Mouse (Mus musculus) forebrain, postnatal 0 days (tissue): ENCODE measurements around the gene Olfr1360. TPM values are rescaled to one million over a fixed set of nuclear protein-coding genes. Genes with fewer than 3 reads are reported as not detected.
A peak's percentile ranks its signal among the peaks of the same experiment; 100 is the strongest.
"Not testable (repeated sequence)": the region's sequence is repeated elsewhere in the genome, so short reads cannot be mapped to it uniquely, and the experiment has no call there.

Experiments
- ATAC-seq: fragments of 200-750 bp; cut with Nextera tagmentation; 2 replicates; pipeline ENCODE4 v1.8.0; 2017; ENCODE audit warnings: mild to moderate bottlenecking, moderate library complexity
- DNase-seq: peaks from one replicate; pipeline ENCODE4 v3.0.0-alpha.2; 2015
- H3K27ac ChIP-seq: fragments of 300-500 bp; sonication (generic); 2 replicates; pipeline ENCODE4 v1.5.1; 2014; ENCODE audit warnings: low read depth, mild to moderate bottlenecking, antibody characterized with exemption, low read length, moderate library complexity, mixed read lengths
- H3K27me3 ChIP-seq: fragments of 300-500 bp; sonication (generic); 2 replicates; pipeline ENCODE4 v1.6.1; 2014; ENCODE audit warnings: mild to moderate bottlenecking, low read length, mixed read lengths; ENCODE audit not compliant: insufficient read depth
- H3K36me3 ChIP-seq: fragments of 300-500 bp; sonication (generic); 2 replicates; pipeline ENCODE4 v1.6.1; 2014; ENCODE audit warnings: mild to moderate bottlenecking, moderate library complexity; ENCODE audit not compliant: insufficient read depth
- H3K4me1 ChIP-seq: fragments of 300-500 bp; sonication (generic); 2 replicates; pipeline ENCODE4 v1.6.1; 2014; ENCODE audit warnings: antibody characterized with exemption; ENCODE audit not compliant: insufficient read depth
- H3K4me2 ChIP-seq: fragments of 300-500 bp; sonication (generic); 2 replicates; pipeline ENCODE4 v1.6.1; 2014; ENCODE audit warnings: low read depth, mild to moderate bottlenecking, moderate library complexity
- H3K4me3 ChIP-seq: fragments of 300-500 bp; sonication (generic); 2 replicates; pipeline ENCODE4 v1.5.1; 2014; ENCODE audit warnings: low read depth, low read length, mixed read lengths
- H3K9ac ChIP-seq: fragments of 300-500 bp; sonication (generic); 2 replicates; pipeline ENCODE4 v1.6.1; 2014; ENCODE audit warnings: mild to moderate bottlenecking
- H3K9me3 ChIP-seq: fragments of 300-500 bp; sonication (generic); 2 replicates; pipeline ENCODE4 v1.6.1; 2016; ENCODE audit warnings: low read length
- CTCF ChIP-seq: sonication (generic); IDR thresholded peaks from 2 replicates; pipeline ENCODE4 v1.5.1; 2016; ENCODE audit warnings: antibody characterized with exemption, control low read depth, low read depth
- WGBS: fragments of 180-500 bp; shearing (Covaris S2); extraction: QIAGEN DNeasy Blood & Tissue Kit; methylation state at CpG from one replicate; pipeline ENCODE4 v1.1.7; 2014; 5-methylcytosine and 5-hydroxymethylcytosine counted together
- polyA plus RNA-seq: library from polyadenylated mRNA; unstranded; fragments of >200 nt; fragmentation: Nextera tagmentation; extraction: Ambion mirVana; gene quantifications from 2 replicates; pipeline ENCODE4 v1.2.1, GENCODE M21; 2015
- total RNA-seq: library from RNA; depleted of rRNA; stranded (reverse); fragments of >200 nt; gene quantifications from 2 replicates; pipeline ENCODE4 v1.2.3, GENCODE M21; 2014; rRNA removed

Olfr1360 gene
- total RNA-seq: not detected in 2 replicates
- not detected in 2 replicates for polyA plus RNA-seq

- WGBS: 83% methylated on average over 2 of the region's 2 CpGs
- Histone ChIP-seq H3K4me3 (no peak within 1 kb of the TSS), H3K4me1 (no peaks in the 10 kb centered on the region), H3K27ac (no peak within 1 kb of the TSS), H3K27me3 (no peaks in the 10 kb centered on the region), H3K9ac (no peak within 1 kb of the TSS), H3K9me3 (no peaks in the 10 kb centered on the region), H3K36me3 (no peaks in the 10 kb centered on the region), H3K4me2 (no peak within 1 kb of the TSS)
- DNase-seq (no peak), ATAC-seq (no peak)
- TF ChIP-seq CTCF: no peak
Measured at GRCm38 (mm10) chr13:21677305-21677704, at the start of gene Olfr1360. Olfr1360 (minus strand) TSS chr13:21677405.

- no peak for DNase-seq
- H3K4me2 ChIP-seq: peak overlapping the region; percentile 63; the same call in 1 of the 2 replicates
Measured at GRCm38 (mm10) chr13:21722993-21723836, 46.0 kb upstream of the Olfr1360 start.

GRCm38 (mm10) chr13:21722373-21722925, 45.2 kb upstream of the Olfr1360 start:
- peak; percentile 49 for DNase-seq

More at GRCm38 (mm10) chr13:21722993-21723836, 46.0 kb upstream of the Olfr1360 start:
- Histone ChIP-seq H3K9me3 (no peaks in the 10 kb centered on the region), H3K4me1 (peaks cover 11% of the 10 kb centered on the region), H3K9ac (no peak overlapping the region), H3K4me3 (no peak overlapping the region), H3K27me3 (no peaks in the 10 kb centered on the region), H3K27ac (no peak overlapping the region), H3K36me3 (no peaks in the 10 kb centered on the region)
- TF ChIP-seq CTCF: no peak
- no peak for ATAC-seq
- WGBS: 22% methylated on average over 5 of the region's 5 CpGs

GRCm38 (mm10) chr13:21721757-21722372, 44.7 kb upstream of the Olfr1360 start, which contains the start of gene Hist1h2bm:
Hist1h2bm (plus strand) TSS chr13:21722044.
- Histone ChIP-seq H3K9ac (peak within 1 kb of the TSS; percentile 50), H3K27ac (peak within 1 kb of the TSS; percentile 70), H3K4me1 (peaks cover 15% of the 10 kb centered on the region), H3K4me3 (peak within 1 kb of the TSS; percentile 38), H3K4me2 (peak within 1 kb of the TSS; percentile 63)
- not testable (repeated sequence) for H3K9me3 ChIP-seq, H3K27me3 ChIP-seq, H3K36me3 ChIP-seq
- ATAC-seq (peak; percentile 96), DNase-seq (peak; percentile 92)
- 4% methylated on average over 37 of the region's 37 CpGs for WGBS

More at GRCm38 (mm10) chr13:21722373-21722925, 45.2 kb upstream of the Olfr1360 start:
- ATAC-seq: peak; percentile 37
- Histone ChIP-seq H3K4me2 (peak overlapping the region; percentile 63), H3K27ac (peak overlapping the region; percentile 70; the same call in 1 of the 2 replicates), H3K4me1 (peaks cover 15% of the 10 kb centered on the region), H3K27me3 (no peaks in the 10 kb centered on the region), H3K9ac (peak overlapping the region; percentile 50), H3K36me3 (no peaks in the 10 kb centered on the region), H3K9me3 (no peaks in the 10 kb centered on the region), H3K4me3 (peak overlapping the region; percentile 38)
- no peak for TF ChIP-seq CTCF
- 3% methylated on average over 11 of the region's 11 CpGs for WGBS

- DNase-seq, H3K27me3 ChIP-seq, H3K9me3 ChIP-seq, ATAC-seq, H3K27ac ChIP-seq, H3K36me3 ChIP-seq: not testable (repeated sequence)
- H3K4me1 ChIP-seq: peaks cover 15% of the 10 kb centered on the region
- 1% methylated on average over 19 of the region's 44 CpGs for WGBS
- H3K9ac ChIP-seq: peak overlapping the region; percentile 31; the same call in 1 of the 2 replicates
- H3K4me2 ChIP-seq: peak overlapping the region; percentile 63
- H3K4me3 ChIP-seq: peak overlapping the region; percentile 38
Measured at GRCm38 (mm10) chr13:21721107-21721756, 44.0 kb upstream of the Olfr1360 start.

GRCm38 (mm10) chr13:21718381-21719080, 41.3 kb upstream of the Olfr1360 start:
- peaks cover 21% of the 10 kb centered on the region for H3K4me1 ChIP-seq
- H3K4me2 ChIP-seq: peak overlapping the region; percentile 77
- WGBS: 61% methylated on average over 4 of the region's 4 CpGs
- H3K9ac ChIP-seq: peak overlapping the region; percentile 40; the same call in 1 of the 2 replicates
- ATAC-seq (no peak), DNase-seq (no peak)
- no peak for TF ChIP-seq CTCF
- H3K9me3 ChIP-seq: no peaks in the 10 kb centered on the region
- H3K27me3 ChIP-seq: no peaks in the 10 kb centered on the region
- peak overlapping the region; percentile 37 for H3K4me3 ChIP-seq
- no peaks in the 10 kb centered on the region for H3K36me3 ChIP-seq
- H3K27ac ChIP-seq: 0 out of 2 replicates have a peak overlapping the region, but pooled peaks have one; percentile 66

- not testable (repeated sequence) for H3K9me3 ChIP-seq, H3K27me3 ChIP-seq, H3K36me3 ChIP-seq
- WGBS: under 1% methylated on average over 27 of the region's 56 CpGs
- Histone ChIP-seq H3K27ac (peak within 1 kb of the TSS; percentile 88), H3K4me1 (peaks cover 21% of the 10 kb centered on the region), H3K4me2 (peak within 1 kb of the TSS; percentile 77), H3K9ac (peak within 1 kb of the TSS; percentile 69), H3K4me3 (peak within 1 kb of the TSS; percentile 47)
- DNase-seq: peak; percentile 96
- peak; percentile 54 for ATAC-seq
Measured at GRCm38 (mm10) chr13:21717397-21718357, 40.5 kb upstream of the Olfr1360 start, which contains the start of gene Hist1h3h. Hist1h3h (plus strand) TSS chr13:21717659.
